Mouse (Mus musculus): Measurements from ENCODE around the gene Ache. TPM values are rescaled to one million over a fixed set of nuclear protein-coding genes. Genes with fewer than 3 reads are reported as not detected.

Gene Ache
- total and polyA plus RNA-seq, 2 experiments from 2014 or later, result 69.1 to 73.2 TPM

- no peak for ATAC-seq
- no peaks in the 10 kb centered on the region for H3K9me3 ChIP-seq (ENCODE audit: low read length)
- peaks cover 9% of the 10 kb centered on the region for H3K36me3 ChIP-seq (ENCODE audit: insufficient read depth)
- no peak overlapping the region for H3K4me2 ChIP-seq (ENCODE audit: low read depth)
- H3K27me3 ChIP-seq (ENCODE audit: insufficient read depth, low read length), result 0 out of 2 replicates have a peak, but pooled peaks cover 3% of the 10 kb centered on the region
- 22% methylated on average over 15 of the region's 15 CpGs for WGBS
- no peak for DNase-seq
- no peak overlapping the region for H3K9ac ChIP-seq
- H3K4me3 ChIP-seq (ENCODE audit: low read depth, low read length), result no peak overlapping the region
- 0 out of 2 replicates have a peak, but pooled peaks cover 4% of the 10 kb centered on the region for H3K4me1 ChIP-seq (ENCODE audit: insufficient read depth)
- peak; percentile 49 for TF ChIP-seq CTCF (IDR thresholded peaks at IDR 0.05; ENCODE audit: low read depth)
- H3K27ac ChIP-seq (ENCODE audit: low read depth, low read length), result no peak overlapping the region
Measured at GRCm38 (mm10) chr5:137290677-137291076, 3.4 kb downstream of the Ache start.

DNA sequence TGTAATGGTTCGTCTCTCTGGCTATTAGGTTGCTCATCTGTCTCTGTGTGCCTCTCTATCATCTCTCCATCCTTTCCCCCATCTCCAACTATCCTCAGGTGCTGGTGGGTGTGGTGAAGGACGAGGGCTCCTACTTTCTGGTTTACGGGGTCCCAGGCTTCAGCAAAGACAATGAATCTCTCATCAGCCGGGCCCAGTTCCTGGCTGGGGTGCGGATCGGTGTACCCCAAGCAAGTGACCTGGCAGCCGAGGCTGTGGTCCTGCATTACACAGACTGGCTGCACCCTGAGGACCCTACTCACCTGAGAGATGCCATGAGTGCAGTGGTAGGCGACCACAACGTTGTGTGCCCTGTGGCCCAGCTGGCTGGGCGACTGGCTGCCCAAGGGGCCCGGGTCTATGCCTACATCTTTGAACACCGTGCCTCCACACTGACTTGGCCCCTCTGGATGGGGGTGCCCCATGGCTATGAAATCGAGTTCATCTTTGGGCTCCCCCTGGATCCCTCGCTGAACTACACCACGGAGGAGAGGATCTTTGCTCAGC, 4.1 kb downstream of the Ache start:
- no peak overlapping the region for H3K4me2 ChIP-seq (ENCODE audit: low read depth)
- H3K9ac ChIP-seq, result no peak overlapping the region
- 0 out of 2 replicates have a peak, but pooled peaks cover 3% of the 10 kb centered on the region for H3K27me3 ChIP-seq (ENCODE audit: insufficient read depth, low read length)
- DNase-seq, result no peak
- H3K4me3 ChIP-seq (ENCODE audit: low read depth, low read length), result no peak overlapping the region
- H3K9me3 ChIP-seq (ENCODE audit: low read length), result no peaks in the 10 kb centered on the region
- WGBS, result 77% methylated on average over 15 of the region's 15 CpGs
- H3K36me3 ChIP-seq (ENCODE audit: insufficient read depth), result peaks cover 16% of the 10 kb centered on the region
- H3K27ac ChIP-seq (ENCODE audit: low read depth, low read length), result no peak overlapping the region
- ATAC-seq, result no peak
- no peak for TF ChIP-seq CTCF (IDR thresholded peaks at IDR 0.05; ENCODE audit: low read depth)
- H3K4me1 ChIP-seq (ENCODE audit: insufficient read depth), result 0 out of 2 replicates have a peak, but pooled peaks cover 4% of the 10 kb centered on the region

- peak overlapping the region; percentile 100 for H3K4me2 ChIP-seq (ENCODE audit: low read depth)
- under 1% methylated on average over 14 of the region's 15 CpGs for WGBS
- 0 out of 2 replicates have a peak, but pooled peaks cover 3% of the 10 kb centered on the region for H3K27me3 ChIP-seq (ENCODE audit: insufficient read depth, low read length)
- peaks cover 35% of the 10 kb centered on the region for H3K36me3 ChIP-seq (ENCODE audit: insufficient read depth)
- peak; percentile 54 for TF ChIP-seq CTCF (IDR thresholded peaks at IDR 0.05; ENCODE audit: low read depth)
- ATAC-seq, result peak; percentile 4; the same call in 1 of the 2 replicates
- peak overlapping the region; percentile 58 for H3K4me3 ChIP-seq (ENCODE audit: low read depth, low read length)
- peak overlapping the region; percentile 88 for H3K27ac ChIP-seq (ENCODE audit: low read depth, low read length)
- DNase-seq, result peak; percentile 71
- no peaks in the 10 kb centered on the region for H3K9me3 ChIP-seq (ENCODE audit: low read length)
- peak overlapping the region; percentile 72 for H3K9ac ChIP-seq
- 0 out of 2 replicates have a peak, but pooled peaks cover 4% of the 10 kb centered on the region for H3K4me1 ChIP-seq (ENCODE audit: insufficient read depth)
Measured at GRCm38 (mm10) chr5:137293282-137293681, 6.0 kb downstream of the Ache start.

DNA sequence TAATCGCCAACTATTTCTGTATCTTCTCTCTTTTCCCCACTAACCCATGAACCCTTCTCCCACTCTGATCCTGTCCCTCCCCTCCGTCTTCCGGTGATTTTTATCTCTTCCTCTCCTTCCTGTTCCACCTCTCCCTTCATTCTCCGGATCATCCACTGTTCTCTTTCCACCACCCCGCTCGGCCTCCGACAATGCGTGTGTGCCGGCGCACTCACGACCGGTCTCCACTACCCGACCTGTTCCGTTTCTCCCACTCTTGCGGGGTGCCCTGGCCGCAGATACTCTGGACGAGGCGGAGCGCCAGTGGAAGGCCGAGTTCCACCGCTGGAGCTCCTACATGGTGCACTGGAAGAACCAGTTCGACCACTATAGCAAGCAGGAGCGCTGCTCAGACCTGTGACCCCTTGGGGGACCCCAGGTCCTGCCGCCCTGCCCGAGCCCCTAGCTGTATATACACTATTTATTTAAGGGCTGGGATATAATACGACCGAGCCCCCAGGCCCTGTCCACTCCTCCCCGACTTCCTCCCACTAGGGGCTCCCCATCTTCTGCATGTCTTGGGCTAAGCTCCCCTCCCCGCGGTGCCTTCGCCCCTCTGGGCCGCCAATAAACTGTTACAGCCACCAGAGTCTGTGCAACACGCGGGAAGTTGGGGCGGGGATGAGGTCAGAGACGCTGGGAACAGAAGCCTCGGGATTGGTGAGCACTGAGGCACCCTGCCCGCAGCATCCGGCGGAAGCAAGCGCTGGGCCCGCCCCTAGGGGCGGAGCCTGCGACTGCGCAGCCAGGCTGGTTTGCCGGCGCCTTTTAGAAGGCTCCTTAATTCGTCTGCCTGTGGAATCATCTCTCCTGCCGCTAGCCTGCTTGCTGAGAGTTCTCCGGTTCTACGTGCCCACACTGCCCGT, 6.8 kb downstream of the Ache start, which contains the start of gene Ufsp1:
Ufsp1 (plus strand) TSS at position 791 of the 905 bp plus-strand sequence.
- Histone ChIP-seq H3K9ac (peak within 1 kb of the TSS; percentile 72), H3K36me3 (ENCODE audit: insufficient read depth) (peaks cover 43% of the 10 kb centered on the region), H3K9me3 (ENCODE audit: low read length) (no peaks in the 10 kb centered on the region), H3K4me3 (ENCODE audit: low read depth, low read length) (peak within 1 kb of the TSS; percentile 58), H3K27ac (ENCODE audit: low read depth, low read length) (peak within 1 kb of the TSS; percentile 88), H3K4me2 (ENCODE audit: low read depth) (peak within 1 kb of the TSS; percentile 100), H3K4me1 (ENCODE audit: insufficient read depth) (0 out of 2 replicates have a peak, but pooled peaks cover 4% of the 10 kb centered on the region), H3K27me3 (ENCODE audit: insufficient read depth, low read length) (no peaks in the 10 kb centered on the region)
- ATAC-seq (peak; percentile 98), DNase-seq (peak; percentile 98)
- WGBS, result 2% methylated on average over 52 of the region's 52 CpGs
- TF ChIP-seq CTCF (IDR thresholded peaks at IDR 0.05; ENCODE audit: low read depth), result peak; percentile 35

GRCm38 (mm10) chr5:137294744-137295093, 7.4 kb downstream of the Ache start:
- peak overlapping the region; percentile 58 for H3K4me3 ChIP-seq (ENCODE audit: low read depth, low read length)
- peaks cover 49% of the 10 kb centered on the region for H3K36me3 ChIP-seq (ENCODE audit: insufficient read depth)
- H3K4me1 ChIP-seq (ENCODE audit: insufficient read depth), result 0 out of 2 replicates have a peak, but pooled peaks cover 4% of the 10 kb centered on the region
- WGBS, result 4% methylated on average over 18 of the region's 18 CpGs
- peak overlapping the region; percentile 88 for H3K27ac ChIP-seq (ENCODE audit: low read depth, low read length)
- no peaks in the 10 kb centered on the region for H3K9me3 ChIP-seq (ENCODE audit: low read length)
- H3K4me2 ChIP-seq (ENCODE audit: low read depth), result peak overlapping the region; percentile 100
- ATAC-seq (0 out of 2 replicates have a peak, but pooled peaks have one; percentile 0), DNase-seq (no peak)
- TF ChIP-seq CTCF (IDR thresholded peaks at IDR 0.05; ENCODE audit: low read depth), result no peak
- peak overlapping the region; percentile 72 for H3K9ac ChIP-seq
- H3K27me3 ChIP-seq (ENCODE audit: insufficient read depth, low read length), result no peaks in the 10 kb centered on the region

DNA sequence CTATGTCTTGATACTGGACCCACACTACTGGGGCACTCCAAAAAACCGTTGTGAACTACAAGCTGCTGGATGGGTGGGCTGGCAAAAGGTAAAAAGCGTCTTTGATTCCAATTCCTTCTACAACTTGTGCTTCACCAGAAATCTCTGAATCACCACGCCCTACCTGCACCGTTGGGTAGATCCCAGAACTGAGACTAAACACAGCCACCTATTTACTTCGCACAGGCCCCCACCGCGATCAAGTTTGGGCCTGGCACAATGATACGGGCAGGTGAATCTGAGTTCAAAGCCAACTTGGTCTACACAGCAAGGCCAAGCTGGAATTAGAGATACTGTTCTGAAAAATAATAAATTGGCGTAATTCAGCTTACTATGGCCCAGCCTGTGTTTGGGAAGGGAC, 8.0 kb downstream of the Ache start:
- Histone ChIP-seq H3K27me3 (ENCODE audit: insufficient read depth, low read length) (no peaks in the 10 kb centered on the region), H3K27ac (ENCODE audit: low read depth, low read length) (0 out of 2 replicates have a peak overlapping the region, but pooled peaks have one; percentile 88), H3K9ac (peak overlapping the region; percentile 72), H3K36me3 (ENCODE audit: insufficient read depth) (peaks cover 55% of the 10 kb centered on the region), H3K4me1 (ENCODE audit: insufficient read depth) (0 out of 2 replicates have a peak, but pooled peaks cover 4% of the 10 kb centered on the region), H3K4me3 (ENCODE audit: low read depth, low read length) (peak overlapping the region; percentile 58; the same call in 1 of the 2 replicates), H3K9me3 (ENCODE audit: low read length) (no peaks in the 10 kb centered on the region), H3K4me2 (ENCODE audit: low read depth) (peak overlapping the region; percentile 100; the same call in 1 of the 2 replicates)
- DNase-seq (no peak), ATAC-seq (no peak)
- TF ChIP-seq CTCF (IDR thresholded peaks at IDR 0.05; ENCODE audit: low read depth), result no peak
- 83% methylated on average over 9 of the region's 9 CpGs for WGBS

Data from forebrain, postnatal 0 days (tissue).